Mouse (Mus musculus) v-Abl transformed pro-B cells (cell line): ENCODE data around the gene Cdc123.

Source experiments
- in situ Hi-C, 2 experiments: fragments of 400-800 bp; cut with MboI; formaldehyde crosslinking; loops; one replicate each; pipeline ENCODE4 v1.15.1; 2025; ENCODE audit not compliant: unreplicated experiment in 2 of 2

Gene Cdc123

DNA sequence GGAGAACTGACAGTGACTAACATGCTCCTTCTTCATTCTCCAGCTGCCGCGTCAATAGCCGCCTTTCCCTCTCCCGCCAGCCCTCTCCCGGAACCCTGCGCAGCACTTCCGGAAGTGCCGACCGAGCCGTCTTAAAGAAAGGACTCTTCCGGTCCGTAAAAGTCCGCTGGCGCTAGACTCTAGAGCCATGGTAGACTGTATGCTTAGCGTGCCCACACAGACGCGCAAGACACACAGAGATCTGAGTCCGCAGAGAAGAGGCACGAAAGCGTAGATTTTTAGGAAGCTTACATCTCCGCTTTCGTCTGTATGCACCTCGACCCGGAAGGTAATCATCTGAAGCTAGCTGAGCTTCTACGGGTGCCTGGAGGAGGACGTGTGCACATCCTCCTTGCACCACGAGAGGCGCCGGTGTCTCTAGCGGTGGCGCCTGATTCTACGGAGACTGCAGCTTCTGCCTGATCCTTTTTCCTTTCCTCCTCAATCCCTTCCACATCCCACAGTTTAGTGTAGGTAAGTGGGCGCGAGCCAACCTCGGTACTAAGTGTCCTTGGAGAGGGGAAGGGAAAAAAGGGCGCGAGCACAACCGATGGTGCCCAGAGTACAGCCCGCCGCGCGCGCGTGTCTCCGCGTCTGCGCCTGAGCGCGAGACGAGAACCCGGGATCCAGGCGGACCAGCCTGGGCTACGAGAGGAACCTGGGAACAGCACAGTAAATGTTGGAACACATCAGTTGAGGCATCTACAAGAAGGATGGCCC lies at the start of gene Cdc123, which contains the start of gene Nudt5:
Gene Cdc123 (minus strand): TSS at position 292 of the 759 bp plus-strand sequence.
Gene Nudt5 (plus strand): TSS at position 147 of the 759 bp plus-strand sequence.
- in situ Hi-C loops, result loop anchor here (5.0 kb wide), 1 partner anchor 47 kb away; no protein-coding TSS in a partner anchor

DNA sequence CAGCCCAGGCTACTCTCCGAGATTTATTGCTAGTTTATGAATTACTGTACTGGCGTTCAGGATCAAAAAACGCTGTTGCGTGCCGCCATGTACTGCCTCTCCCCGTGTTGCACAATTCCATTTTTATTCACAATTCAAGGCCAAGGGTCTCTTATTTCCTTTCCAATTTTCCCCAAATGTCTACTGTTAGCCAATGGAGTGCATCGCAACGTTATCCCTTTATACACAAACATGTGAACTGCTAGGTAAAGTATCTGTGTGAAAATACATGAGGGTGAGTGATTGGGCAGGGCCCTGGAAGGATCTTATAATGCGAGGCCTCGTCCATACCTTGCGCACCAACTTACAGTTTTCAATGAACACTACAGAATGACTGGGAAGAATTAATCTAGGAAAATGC lies 49.3 kb upstream of the Cdc123 start:
- in situ Hi-C loops, result loop anchor here (5.0 kb wide), 1 partner anchor 47 kb away; the partner anchor contains the start of genes Cdc123 (in 2 of the 2) and Nudt5 (in 2 of the 2)

DNA sequence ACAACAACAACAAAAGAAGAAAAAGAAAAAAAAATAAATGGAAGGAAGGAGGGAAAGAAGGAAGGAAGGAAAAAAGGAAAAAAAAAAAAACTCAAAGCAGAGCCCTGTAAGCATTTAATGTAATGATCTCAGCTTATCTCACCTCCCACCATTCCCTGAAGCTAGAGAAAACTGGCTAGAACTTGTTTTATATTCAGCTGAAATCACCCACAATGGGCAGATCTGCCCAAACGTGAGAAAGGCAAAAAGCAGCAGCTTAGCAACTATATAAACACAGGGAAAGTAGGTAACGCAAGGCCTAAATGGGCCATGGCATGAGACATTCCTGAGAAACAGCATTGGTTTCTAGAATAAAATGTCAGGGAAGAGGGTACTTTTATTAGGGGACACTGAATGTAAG lies 44.4 kb upstream of the Cdc123 start:
- in situ Hi-C loops, result no loop called here

DNA sequence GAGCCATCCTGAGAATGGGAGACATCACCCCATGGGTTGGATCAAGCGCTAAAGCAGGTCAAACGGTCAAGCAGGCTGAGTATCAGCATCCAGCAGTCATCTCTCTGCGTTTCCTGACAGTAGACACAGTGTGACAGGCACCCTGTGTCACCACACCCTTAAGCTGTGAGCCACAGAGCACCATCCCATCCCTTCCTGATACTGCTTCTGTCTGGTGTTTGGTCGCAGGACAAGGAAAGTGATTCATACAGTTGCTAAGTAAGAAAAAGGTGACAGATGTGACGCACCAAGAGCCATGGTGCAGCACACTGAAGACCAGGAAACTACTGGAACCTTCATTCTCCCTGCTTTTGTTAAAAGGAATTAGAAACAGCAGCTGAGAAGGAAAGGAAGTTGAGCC lies 43.9 kb upstream of the Cdc123 start:
- in situ Hi-C loops, result no loop called here

DNA sequence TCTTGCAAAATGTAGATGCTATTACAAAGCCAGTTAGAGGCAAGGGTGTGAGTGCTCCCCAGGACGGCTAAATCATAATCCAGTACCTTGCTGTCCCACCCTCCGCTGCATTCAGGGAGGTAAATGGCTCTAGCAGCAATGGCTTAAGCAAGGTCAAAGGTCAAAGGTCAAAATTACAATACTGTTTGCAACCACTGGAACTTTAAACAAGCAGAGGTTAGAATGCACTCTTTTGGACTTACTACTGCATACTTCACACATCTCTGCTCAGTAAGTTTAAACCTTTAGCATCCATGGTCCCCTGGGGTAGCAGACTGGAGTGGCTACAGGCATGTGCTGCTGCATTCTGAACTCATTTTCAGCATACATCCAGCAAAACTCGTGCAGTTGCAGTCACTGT lies 32.5 kb upstream of the Cdc123 start:
- in situ Hi-C loops, result no loop called here

DNA sequence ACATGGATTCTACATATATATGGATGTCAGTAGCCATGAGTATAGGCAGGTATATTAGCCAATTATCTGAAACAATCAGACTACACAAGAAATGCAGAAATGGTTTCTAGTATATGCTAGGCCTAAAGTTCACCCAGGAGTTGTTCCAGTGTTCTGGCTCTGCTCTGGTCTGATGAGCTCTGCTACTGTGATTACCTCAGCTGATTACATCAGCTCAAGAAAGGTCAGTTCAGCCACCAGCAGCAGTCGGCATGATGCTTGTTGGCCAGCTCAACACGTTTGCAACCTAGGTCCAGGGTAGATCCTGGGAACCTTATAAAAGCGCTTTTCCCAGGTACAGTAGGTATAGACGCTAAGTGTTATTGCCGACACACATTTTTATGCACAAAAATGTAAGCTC lies 24.8 kb upstream of the Cdc123 start:
- in situ Hi-C loops, result no loop called here

DNA sequence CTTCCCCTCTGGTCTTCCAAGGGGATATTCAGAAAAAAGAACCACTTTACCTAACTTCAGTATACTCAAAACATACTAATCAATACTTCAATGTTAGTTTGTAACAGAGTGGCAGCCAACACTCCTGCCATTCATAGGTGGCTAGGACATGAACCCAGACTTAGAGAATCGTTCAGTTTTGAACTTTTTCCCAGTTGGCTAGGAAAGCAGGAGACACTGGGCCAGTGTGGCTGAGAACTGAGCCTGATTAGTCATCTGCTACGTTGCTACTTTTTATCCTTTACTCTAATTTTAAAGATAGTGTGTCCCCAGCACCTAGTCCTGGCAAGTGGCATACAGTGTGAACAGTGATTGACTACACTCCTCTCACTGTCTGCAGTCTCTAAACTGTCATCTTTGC lies 22.7 kb upstream of the Cdc123 start:
- in situ Hi-C loops, result no loop called here

DNA sequence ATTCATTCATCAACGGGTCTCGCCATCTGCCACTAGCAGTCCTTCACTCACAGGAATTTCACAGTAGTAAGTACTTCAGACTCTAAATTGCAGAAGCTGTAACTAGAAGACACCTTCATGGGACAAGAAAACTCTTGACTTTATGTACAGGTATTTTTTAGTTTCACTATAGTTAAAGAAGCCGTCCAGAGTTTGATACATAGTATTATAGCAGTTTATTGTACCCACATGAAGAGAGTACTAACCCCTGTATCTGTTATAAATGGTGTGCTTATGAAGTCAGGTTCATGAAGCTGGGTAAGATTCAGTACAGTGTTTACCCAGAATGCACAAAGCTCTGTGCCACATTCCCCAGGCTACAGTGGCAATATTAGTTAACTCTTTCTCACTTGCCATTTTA lies 17.9 kb upstream of the Cdc123 start, which contains the start of gene Gm13199:
Gene Gm13199 (minus strand): TSS at position 101 of the 400 bp plus-strand sequence.
- in situ Hi-C loops, result no loop called here

DNA sequence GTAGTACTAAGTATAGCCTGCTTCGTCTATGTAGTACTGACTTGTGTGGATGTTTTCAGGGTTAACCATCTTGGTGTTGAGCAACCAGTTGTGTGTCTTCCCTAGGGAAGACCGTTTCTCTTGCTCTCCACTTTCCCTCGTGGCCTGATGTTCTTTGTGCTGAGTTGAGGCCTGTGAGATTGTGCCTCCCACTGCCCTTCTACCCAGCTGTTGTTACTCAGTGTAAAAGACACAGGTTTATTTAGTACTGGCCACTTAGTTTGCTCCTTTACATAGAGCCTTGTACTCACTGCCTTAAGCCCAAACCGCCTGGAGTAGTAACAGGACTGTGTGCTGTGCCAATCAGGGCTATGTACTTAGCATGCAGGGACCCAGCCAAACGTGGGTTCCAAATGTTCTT lies 6.9 kb upstream of the Cdc123 start:
- in situ Hi-C loops, result no loop called here

DNA sequence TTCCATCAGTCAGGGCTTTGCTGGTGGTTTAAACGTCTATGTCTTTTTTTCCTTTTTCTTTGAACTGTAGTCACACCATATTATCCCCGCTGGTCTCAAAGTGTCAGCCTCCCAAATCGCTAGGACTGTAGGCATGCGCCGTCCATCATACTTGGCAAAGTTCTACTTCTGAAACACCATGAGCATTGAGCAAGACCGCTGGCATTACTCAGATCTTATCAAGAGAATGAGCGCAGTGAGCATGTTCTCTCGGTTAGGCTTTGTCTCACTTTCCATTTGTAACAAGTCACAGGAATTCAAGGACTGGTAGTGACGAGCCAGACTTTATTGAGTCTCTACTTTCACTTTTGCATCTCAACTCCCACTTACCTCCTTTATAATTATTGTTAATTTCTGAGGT lies 6.2 kb upstream of the Cdc123 start:
- in situ Hi-C loops, result no loop called here

DNA sequence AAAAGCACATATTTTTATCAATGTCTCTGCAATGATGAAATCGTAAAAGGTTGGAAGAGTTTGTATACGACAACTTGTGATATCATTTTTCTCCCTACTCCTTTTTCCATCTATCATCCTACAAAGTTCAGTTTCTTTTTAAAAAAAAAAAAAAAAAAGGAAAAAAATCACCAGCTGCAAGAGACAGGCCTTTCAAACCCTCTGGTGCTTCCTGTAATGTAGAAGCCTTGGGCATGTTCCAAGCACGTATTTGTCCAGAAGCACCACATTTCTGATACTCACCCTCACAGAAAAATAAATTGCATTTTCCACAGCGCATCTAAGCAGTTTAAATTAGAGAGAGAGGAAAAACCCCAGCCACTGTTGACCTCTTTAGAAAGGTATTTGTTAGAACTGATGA lies 862 bp upstream of the Cdc123 start:
- in situ Hi-C loops, result loop anchor here (5.0 kb wide), 1 partner anchor 46 kb away; no protein-coding TSS in a partner anchor

DNA sequence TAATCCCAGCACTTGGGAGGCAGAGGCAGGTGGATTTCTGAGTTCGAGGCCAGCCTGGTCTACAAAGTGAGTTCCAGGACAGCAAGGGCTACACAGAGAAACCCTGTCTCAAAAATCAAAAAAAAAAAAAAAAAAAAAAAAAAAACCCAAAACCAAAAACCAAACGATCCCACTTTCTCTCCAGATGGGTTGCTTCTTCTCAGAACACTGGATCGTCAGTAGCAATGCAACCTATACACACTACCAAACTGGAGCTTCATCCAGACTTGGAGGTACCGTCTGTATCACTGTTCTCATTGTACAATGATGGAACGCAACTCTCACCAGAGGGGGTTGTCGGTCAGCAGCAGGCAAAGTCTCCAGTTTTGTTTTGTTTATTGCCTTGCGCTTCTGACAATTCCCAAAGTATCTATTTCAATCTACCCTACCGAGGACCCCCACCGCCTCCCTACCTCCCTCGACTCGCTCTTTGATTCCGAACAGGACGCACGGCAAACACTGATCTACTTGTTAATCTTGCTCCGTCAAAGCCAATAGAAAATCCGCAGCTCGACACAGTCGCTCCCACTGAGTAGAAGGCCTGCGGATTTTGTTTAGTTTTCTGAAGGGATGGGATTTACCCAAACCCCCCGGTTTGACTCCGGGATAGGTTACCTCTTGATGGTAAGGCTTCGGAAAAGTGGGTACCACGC lies 637 bp downstream of the Cdc123 start:
- in situ Hi-C loops, result no loop called here

DNA sequence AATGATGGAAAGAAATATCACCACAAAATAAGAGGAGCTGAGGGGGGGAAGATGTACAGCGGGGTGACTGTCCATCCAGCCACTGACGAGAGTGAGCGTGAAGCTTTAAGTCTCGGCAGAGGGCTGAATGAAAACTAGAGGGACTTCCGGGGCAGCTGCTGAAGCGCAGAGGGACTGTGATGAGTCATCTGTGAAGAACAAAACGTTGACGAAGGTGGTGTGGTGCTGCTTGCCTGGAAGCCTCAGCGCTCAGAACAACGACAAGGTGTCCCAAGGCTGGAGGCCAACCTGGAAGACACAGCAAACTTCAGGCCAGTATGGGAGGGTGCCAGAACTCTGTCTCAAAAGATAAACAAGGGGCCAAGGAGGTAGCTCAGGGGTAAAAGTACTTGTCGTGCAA lies 4.1 kb downstream of the Cdc123 start:
- in situ Hi-C loops, result no loop called here

DNA sequence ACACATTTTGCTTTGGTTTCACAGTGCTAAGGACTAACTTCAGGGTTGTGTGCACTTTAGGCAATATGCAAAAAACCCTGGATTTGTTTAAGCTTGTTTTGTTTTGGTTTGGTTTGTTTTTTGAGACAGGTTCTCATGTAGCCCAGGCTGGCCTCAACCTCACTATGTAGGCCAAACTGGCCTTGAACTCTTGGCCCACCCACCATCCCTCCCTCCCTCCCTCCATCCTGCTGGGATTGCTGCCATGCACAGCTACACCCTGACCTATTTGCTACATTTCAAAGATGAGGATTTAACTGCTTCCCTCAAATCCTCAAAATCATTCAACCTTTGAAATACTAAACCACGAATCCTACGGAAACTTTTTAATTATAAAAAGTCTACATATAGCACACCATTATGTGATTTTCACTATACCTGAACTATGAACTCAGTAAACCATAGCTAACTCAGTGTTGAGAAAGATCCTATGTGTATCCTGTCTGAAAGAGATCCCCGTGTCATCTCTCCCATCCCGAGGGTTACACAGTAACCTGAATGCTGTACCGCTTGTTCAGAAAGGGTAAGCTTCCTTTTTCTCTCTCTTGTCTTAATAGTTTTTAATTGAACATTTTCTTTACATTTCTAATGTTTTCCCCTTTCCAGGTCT lies 19.6 kb downstream of the Cdc123 start:
- in situ Hi-C loops, result no loop called here

DNA sequence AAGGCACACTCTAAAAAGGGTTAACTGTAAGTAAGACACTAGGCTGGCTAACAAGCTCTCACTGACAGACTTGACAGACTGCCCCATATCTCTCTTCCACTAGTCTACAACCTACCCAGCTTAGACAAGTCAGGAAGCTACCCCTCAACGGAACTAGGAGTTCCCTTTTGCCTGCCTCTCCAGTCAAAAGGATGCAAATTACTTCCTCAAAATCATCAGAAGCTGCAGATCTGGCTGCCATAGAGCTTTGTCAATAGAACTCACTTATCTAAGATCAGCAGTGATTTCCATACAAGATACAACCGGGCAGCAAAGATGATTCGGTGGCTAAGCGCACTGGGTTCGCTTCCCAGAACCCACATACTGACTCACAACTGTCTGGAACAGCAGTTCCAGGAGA lies 20.3 kb downstream of the Cdc123 start:
- in situ Hi-C loops, result loop anchor here in 1 of 2 experiments (5.0 kb wide), 1 partner anchor 737 kb away; no protein-coding TSS in a partner anchor

DNA sequence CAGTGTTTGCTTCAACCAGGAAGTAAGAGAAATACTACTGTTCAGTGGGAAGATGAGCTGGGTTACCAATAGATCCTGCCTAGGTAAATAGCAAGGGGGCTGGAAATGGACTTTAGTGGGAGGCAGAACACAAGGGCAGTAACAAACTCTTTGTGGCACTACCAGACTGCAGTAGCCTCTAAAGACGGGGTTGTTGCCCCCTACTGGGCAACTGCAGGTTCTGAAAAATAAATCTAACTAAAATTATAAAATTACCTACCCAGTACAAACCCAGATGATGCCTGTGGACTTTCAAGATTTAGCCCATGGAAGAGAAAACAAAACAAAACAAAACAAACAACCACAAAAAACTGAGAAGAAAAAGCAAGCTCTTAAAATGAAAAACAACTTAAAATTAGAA lies 20.8 kb downstream of the Cdc123 start:
- in situ Hi-C loops, result loop anchor here in 1 of 2 experiments (5.0 kb wide), 1 partner anchor 737 kb away; no protein-coding TSS in a partner anchor

DNA sequence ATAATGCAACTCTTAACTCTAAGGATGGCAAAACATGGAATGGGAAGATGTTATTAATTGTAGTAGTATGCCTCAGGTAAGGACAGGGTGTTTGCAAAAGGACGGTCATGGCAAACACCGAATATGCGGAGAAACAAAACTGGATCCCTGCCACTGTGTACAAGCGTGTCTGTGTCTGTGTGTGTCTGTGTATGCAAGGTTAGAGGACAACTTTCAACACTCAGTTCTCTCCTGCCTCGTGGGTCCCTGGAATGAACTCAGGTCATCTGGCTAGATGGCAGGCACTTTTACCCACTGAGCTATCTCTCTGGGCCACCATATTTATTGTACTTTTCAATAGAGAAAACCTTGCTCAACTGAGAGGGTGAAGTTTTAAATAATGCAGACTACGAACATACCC lies 22.5 kb downstream of the Cdc123 start:
- in situ Hi-C loops, result loop anchor here in 1 of 2 experiments (5.0 kb wide), 1 partner anchor 735 kb away; no protein-coding TSS in a partner anchor

DNA sequence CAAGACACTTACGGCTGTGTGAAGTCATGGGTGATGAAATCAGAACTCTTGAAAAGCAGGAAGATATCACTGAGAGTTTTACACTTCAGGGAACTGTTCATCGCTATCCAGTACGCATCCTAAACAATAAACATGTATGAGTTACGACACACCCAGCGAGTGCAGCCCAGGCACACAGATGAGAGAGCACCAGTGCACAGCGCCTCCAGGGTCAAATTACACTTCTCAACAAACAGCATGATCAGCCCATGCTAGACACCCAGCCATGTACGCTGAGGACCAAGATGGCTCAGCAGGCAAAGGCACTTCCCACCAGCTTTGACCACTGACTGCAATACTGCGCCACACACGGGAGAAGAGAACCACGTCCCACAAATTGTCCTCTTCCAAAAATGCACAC lies 23.7 kb downstream of the Cdc123 start:
- in situ Hi-C loops, result loop anchor here in 1 of 2 experiments (5.0 kb wide), 1 partner anchor 734 kb away; no protein-coding TSS in a partner anchor

DNA sequence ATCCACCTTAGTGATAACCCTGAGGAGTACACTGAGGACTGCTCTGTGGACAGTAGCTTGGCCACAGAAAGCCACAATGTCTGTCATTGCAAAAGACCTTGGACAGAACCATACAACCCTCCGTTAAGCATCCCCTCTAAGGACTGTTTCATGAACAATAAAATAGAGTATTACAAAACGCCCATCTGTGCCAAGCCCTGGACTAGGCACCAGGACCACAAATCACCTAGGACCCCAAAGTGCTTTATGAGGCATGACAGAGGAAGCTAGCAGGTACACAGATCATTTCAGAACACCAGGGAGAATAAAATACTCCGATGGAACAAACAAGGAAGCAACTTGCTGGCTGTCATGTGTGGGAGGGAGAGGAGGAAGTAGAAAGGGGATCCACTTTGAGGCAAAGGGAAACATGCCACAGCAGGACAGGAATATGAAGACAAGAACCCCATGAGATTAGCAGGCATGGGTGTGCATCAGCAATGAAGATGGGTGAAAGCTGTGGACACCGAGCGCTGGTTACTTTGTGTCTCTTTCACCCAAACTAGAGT lies 33.7 kb downstream of the Cdc123 start:
- in situ Hi-C loops, result loop anchor here in 1 of 2 experiments (10.0 kb wide), 1 partner anchor 897 kb away; the partner anchor contains the start of gene Phyh

DNA sequence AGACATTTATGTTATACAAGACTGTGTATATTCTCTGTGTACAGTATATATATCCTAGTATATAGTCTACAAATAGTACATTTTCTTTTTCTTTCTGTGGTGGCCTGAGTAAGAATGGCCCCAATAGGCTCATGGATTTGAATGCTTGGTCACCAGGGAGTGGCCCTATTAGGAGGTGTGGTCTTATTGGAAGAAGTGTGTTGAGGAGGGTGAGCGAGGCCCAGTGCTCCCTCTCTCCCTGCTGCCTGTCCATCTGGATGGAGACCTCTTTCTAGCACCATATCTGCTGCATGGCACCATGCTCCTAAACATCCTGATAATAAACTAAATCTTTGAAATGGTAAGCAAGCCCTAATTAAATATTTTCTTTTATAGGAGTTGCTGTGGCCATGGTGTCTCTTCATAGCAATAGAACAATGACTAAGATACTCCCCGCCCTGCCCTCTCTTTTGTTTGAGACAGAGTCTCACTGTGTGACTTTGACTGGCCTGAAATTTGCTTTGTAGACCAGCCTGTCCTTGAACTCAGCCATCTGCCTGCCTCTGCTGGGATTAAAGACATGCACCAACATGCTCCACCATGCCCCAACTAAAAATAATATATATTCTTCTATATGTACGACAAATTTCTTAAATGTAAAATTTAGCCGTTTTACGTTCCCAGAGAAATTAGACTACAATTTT lies 34.8 kb downstream of the Cdc123 start:
- in situ Hi-C loops, result loop anchor here in 1 of 2 experiments (10.0 kb wide), 1 partner anchor 895 kb away; the partner anchor contains the start of gene Phyh
